Mouse (Mus musculus): Measurements from ENCODE around the gene Tcf7l1. TPM values are rescaled to one million over a fixed set of nuclear protein-coding genes. Genes with fewer than 3 reads are reported as not detected.

Tcf7l1 gene
- polyA plus RNA-seq, 1 experiment from 2014 or later: 7.8 TPM

GRCm38 (mm10) chr6:72714250-72714649 is 74.8 kb downstream of the Tcf7l1 start:
- Histone ChIP-seq H3K27me3 (ENCODE audit: control insufficient read depth, insufficient read depth, low read length) (no peaks in the 10 kb centered on the region), H3K27ac (replicated peaks; ENCODE audit: low read depth, low read length) (no peak overlapping the region), H3K9ac (replicated peaks; ENCODE audit: low read length) (no peak overlapping the region), H3K36me3 (ENCODE audit: control insufficient read depth, insufficient read depth, low read length) (no peaks in the 10 kb centered on the region), H3K4me2 (ENCODE audit: low read length) (no peak overlapping the region), H3K4me1 (ENCODE audit: control insufficient read depth, insufficient read depth, low read length) (peaks cover 22% of the 10 kb centered on the region), H3K4me3 (replicated peaks; ENCODE audit: low read depth, low read length) (no peak overlapping the region), H3K9me3 (ENCODE audit: control insufficient read depth, low read length) (no peaks in the 10 kb centered on the region)
- WGBS: 65% methylated on average over 9 of the region's 9 CpGs
- ATAC-seq (ENCODE audit: low FRiP score, low TSS enrichment): no peak
- no peak for DNase-seq

DNA sequence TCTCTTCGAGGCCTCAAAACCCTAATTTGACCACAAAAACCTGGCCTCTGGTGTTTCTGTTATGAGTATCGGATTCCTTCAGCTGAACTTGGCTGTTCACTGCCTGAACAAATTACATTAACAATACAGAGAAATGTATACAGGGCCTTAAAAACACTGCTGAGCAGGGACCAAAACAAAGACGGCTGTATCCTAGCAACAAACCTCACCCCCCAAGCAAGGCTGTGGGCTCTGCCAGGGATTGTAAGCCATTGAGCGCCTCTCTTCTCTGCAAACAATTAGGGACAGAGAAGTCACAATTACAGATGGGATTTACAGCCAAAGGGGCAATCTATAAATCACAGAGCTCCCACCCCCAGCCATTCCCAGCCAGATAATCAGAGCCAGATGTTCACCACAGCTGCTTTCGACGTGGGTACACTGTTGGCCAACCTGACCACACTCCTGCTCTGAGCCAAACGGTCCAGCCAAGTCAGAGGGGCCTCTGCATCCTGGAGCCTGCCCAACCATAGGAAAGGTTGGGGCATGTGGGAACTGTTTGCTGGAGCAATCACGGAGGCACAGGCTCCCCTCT is 77.5 kb downstream of the Tcf7l1 start:
- Histone ChIP-seq H3K27ac (replicated peaks; ENCODE audit: low read depth, low read length) (peak overlapping the region; percentile 68), H3K4me2 (ENCODE audit: low read length) (no peak overlapping the region), H3K9ac (replicated peaks; ENCODE audit: low read length) (no peak overlapping the region), H3K4me1 (ENCODE audit: control insufficient read depth, insufficient read depth, low read length) (peaks cover 22% of the 10 kb centered on the region), H3K27me3 (ENCODE audit: control insufficient read depth, insufficient read depth, low read length) (no peaks in the 10 kb centered on the region), H3K4me3 (replicated peaks; ENCODE audit: low read depth, low read length) (no peak overlapping the region), H3K36me3 (ENCODE audit: control insufficient read depth, insufficient read depth, low read length) (no peaks in the 10 kb centered on the region), H3K9me3 (ENCODE audit: control insufficient read depth, low read length) (no peaks in the 10 kb centered on the region)
- 3% methylated on average over 8 of the region's 8 CpGs for WGBS
- DNase-seq (peak; percentile 82), ATAC-seq (ENCODE audit: low FRiP score, low TSS enrichment) (peak; percentile 82)

DNA sequence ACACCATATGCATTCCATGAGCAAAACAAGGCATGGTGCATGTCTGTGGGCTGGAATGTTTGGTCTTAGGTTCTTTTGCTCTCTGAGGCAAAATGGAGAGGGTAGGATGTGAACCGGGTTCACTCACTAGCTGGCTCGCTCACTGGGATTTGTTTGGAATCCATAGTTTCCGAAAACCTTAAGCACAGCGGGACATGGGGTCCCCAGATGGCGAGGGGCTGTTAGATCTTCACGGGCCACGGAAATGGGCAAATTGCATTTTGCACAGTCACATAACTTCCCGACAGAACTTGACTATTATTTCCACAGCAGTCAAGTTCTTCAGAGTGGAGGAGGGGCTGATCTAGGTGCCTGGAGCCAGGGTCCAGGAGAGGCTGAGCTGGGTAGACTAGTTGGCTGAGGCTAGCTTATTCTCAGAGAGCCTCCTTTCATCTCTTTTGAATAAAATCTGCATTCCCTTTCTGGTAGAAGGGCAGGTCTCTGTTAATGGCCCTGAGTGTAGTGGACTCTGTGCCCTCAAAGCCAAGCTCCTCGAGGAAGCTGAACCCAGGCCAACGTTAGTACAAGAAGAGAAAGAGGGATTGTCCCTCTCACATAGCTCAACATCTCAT is 78.1 kb downstream of the Tcf7l1 start:
- Histone ChIP-seq H3K4me3 (replicated peaks; ENCODE audit: low read depth, low read length) (no peak overlapping the region), H3K27me3 (ENCODE audit: control insufficient read depth, insufficient read depth, low read length) (no peaks in the 10 kb centered on the region), H3K27ac (replicated peaks; ENCODE audit: low read depth, low read length) (peak overlapping the region; percentile 68), H3K4me1 (ENCODE audit: control insufficient read depth, insufficient read depth, low read length) (peaks cover 22% of the 10 kb centered on the region), H3K9me3 (ENCODE audit: control insufficient read depth, low read length) (no peaks in the 10 kb centered on the region), H3K4me2 (ENCODE audit: low read length) (no peak overlapping the region), H3K36me3 (ENCODE audit: control insufficient read depth, insufficient read depth, low read length) (no peaks in the 10 kb centered on the region), H3K9ac (replicated peaks; ENCODE audit: low read length) (no peak overlapping the region)
- DNase-seq (no peak), ATAC-seq (ENCODE audit: low FRiP score, low TSS enrichment) (peak; percentile 72)
- 51% methylated on average over 10 of the region's 10 CpGs for WGBS

- Histone ChIP-seq H3K4me3 (replicated peaks; ENCODE audit: low read depth, low read length) (no peak overlapping the region), H3K4me2 (ENCODE audit: low read length) (no peak overlapping the region), H3K9ac (replicated peaks; ENCODE audit: low read length) (no peak overlapping the region), H3K27ac (replicated peaks; ENCODE audit: low read depth, low read length) (no peak overlapping the region), H3K4me1 (ENCODE audit: control insufficient read depth, insufficient read depth, low read length) (no peaks in the 10 kb centered on the region), H3K27me3 (ENCODE audit: control insufficient read depth, insufficient read depth, low read length) (no peaks in the 10 kb centered on the region), H3K36me3 (ENCODE audit: control insufficient read depth, insufficient read depth, low read length) (no peaks in the 10 kb centered on the region), H3K9me3 (ENCODE audit: control insufficient read depth, low read length) (no peaks in the 10 kb centered on the region)
- DNase-seq (peak; percentile 66), ATAC-seq (ENCODE audit: low FRiP score, low TSS enrichment) (peak; percentile 72)
- 7% methylated on average over 5 of the region's 5 CpGs for WGBS
Observed at GRCm38 (mm10) chr6:72699467-72700126, 89.5 kb downstream of the Tcf7l1 start.

DNA sequence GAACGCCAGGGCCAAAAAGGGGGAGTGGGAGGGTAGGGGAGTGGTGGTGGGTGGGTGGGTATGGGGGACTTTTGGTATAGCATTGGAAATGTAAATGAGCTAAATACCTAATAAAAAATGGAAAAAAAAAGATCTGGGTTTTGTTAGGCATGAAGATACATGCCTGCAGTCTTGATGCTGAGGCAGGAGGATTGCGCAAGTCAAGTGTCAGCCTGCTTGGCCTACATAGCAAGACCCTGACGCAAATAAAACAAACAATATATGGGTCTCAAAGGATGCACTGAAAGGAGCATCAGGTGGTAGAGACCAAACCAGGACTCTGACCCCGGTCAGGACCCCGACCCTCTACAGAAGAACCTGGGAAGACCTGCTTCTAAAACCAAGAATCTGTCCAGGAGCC is 90.5 kb downstream of the Tcf7l1 start:
- ATAC-seq (ENCODE audit: low FRiP score, low TSS enrichment) (no peak), DNase-seq (no peak)
- no peak overlapping the region for H3K4me3 ChIP-seq (replicated peaks; ENCODE audit: low read depth, low read length)
- no peaks in the 10 kb centered on the region for H3K4me1 ChIP-seq (ENCODE audit: control insufficient read depth, insufficient read depth, low read length)
- WGBS: 96% methylated on average over 5 of the region's 5 CpGs
- H3K4me2 ChIP-seq (ENCODE audit: low read length): no peak overlapping the region
- no peak overlapping the region for H3K27ac ChIP-seq (replicated peaks; ENCODE audit: low read depth, low read length)
- no peaks in the 10 kb centered on the region for H3K27me3 ChIP-seq (ENCODE audit: control insufficient read depth, insufficient read depth, low read length)
- no peaks in the 10 kb centered on the region for H3K9me3 ChIP-seq (ENCODE audit: control insufficient read depth, low read length)
- no peaks in the 10 kb centered on the region for H3K36me3 ChIP-seq (ENCODE audit: control insufficient read depth, insufficient read depth, low read length)
- no peak overlapping the region for H3K9ac ChIP-seq (replicated peaks; ENCODE audit: low read length)

- no peaks in the 10 kb centered on the region for H3K27me3 ChIP-seq (ENCODE audit: control insufficient read depth, insufficient read depth, low read length)
- DNase-seq (no peak), ATAC-seq (ENCODE audit: low FRiP score, low TSS enrichment) (no peak)
- no peaks in the 10 kb centered on the region for H3K4me1 ChIP-seq (ENCODE audit: control insufficient read depth, insufficient read depth, low read length)
- no peak overlapping the region for H3K4me2 ChIP-seq (ENCODE audit: low read length)
- no peaks in the 10 kb centered on the region for H3K9me3 ChIP-seq (ENCODE audit: control insufficient read depth, low read length)
- H3K27ac ChIP-seq (replicated peaks; ENCODE audit: low read depth, low read length): no peak overlapping the region
- no peaks in the 10 kb centered on the region for H3K36me3 ChIP-seq (ENCODE audit: control insufficient read depth, insufficient read depth, low read length)
- 48% methylated on average over 11 of the region's 11 CpGs for WGBS
- H3K4me3 ChIP-seq (replicated peaks; ENCODE audit: low read depth, low read length): no peak overlapping the region
- no peak overlapping the region for H3K9ac ChIP-seq (replicated peaks; ENCODE audit: low read length)
Observed at GRCm38 (mm10) chr6:72696601-72697335, 92.3 kb downstream of the Tcf7l1 start.

DNA sequence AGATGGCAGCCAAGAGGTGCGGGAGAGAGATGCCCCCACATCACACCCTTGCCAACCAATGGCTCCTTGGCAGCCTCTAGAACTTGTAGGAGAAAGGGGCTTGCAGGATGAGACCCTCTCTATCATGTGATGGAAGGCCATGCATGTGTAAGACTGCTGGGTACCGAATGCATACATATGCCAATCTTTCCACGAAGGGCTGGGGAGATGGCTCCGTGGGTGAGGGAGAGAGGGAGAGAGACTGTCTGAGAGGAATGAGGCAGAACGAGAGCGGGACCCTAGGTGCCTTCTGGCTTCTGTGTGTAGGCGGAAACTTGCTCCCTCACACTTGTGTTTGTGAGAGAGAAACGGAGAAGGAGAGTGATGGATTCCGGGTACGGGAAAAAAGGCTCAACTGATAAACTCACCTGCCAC is 94.3 kb downstream of the Tcf7l1 start:
- no peak overlapping the region for H3K4me2 ChIP-seq (ENCODE audit: low read length)
- H3K4me3 ChIP-seq (replicated peaks; ENCODE audit: low read depth, low read length): no peak overlapping the region
- H3K9ac ChIP-seq (replicated peaks; ENCODE audit: low read length): no peak overlapping the region
- H3K9me3 ChIP-seq (ENCODE audit: control insufficient read depth, low read length): no peaks in the 10 kb centered on the region
- no peaks in the 10 kb centered on the region for H3K36me3 ChIP-seq (ENCODE audit: control insufficient read depth, insufficient read depth, low read length)
- no peak for ATAC-seq (ENCODE audit: low FRiP score, low TSS enrichment)
- H3K27ac ChIP-seq (replicated peaks; ENCODE audit: low read depth, low read length): no peak overlapping the region
- H3K27me3 ChIP-seq (ENCODE audit: control insufficient read depth, insufficient read depth, low read length): no peaks in the 10 kb centered on the region
- H3K4me1 ChIP-seq (ENCODE audit: control insufficient read depth, insufficient read depth, low read length): no peaks in the 10 kb centered on the region
- 82% methylated on average over 10 of the region's 10 CpGs for WGBS
- no peak for DNase-seq

DNA sequence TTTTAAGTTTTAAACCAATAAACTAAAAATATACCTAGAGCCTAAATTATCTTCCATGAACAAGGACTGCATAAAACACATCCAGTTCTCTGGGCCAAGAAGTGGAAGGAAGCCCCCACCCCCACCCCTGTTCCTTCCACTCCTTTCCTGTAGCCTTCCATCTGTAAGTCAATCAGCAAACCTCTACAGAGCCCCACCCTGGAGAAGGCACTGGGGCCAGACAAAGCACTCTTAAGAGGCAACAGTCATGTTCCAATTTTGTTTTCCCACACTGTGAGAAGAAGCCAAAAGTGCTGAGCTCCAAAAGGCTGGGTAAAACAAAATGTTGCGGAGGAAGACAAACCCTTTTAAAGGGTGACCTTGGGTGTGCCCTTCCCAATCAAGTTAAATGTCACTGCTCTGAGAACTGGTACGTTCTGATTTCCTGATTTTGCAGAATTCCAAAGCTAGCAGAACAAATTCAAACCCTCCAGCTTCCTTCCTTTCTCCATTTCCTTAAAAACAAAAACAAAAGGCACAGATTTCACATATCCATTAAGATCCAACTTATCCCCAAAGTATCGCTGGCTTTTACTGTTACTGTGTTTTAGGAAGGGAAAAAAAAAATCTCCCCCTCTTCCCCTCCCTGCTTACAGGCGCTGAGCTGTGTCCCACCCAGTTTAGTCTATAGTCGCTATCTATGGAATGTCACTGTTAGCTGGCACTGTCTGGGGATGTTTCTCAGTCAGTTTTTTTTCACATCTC is 94.8 kb downstream of the Tcf7l1 start:
- Histone ChIP-seq H3K4me1 (ENCODE audit: control insufficient read depth, insufficient read depth, low read length) (no peaks in the 10 kb centered on the region), H3K36me3 (ENCODE audit: control insufficient read depth, insufficient read depth, low read length) (no peaks in the 10 kb centered on the region), H3K9me3 (ENCODE audit: control insufficient read depth, low read length) (no peaks in the 10 kb centered on the region), H3K27ac (replicated peaks; ENCODE audit: low read depth, low read length) (no peak overlapping the region), H3K4me2 (ENCODE audit: low read length) (no peak overlapping the region), H3K4me3 (replicated peaks; ENCODE audit: low read depth, low read length) (no peak overlapping the region), H3K27me3 (ENCODE audit: control insufficient read depth, insufficient read depth, low read length) (no peaks in the 10 kb centered on the region), H3K9ac (replicated peaks; ENCODE audit: low read length) (no peak overlapping the region)
- DNase-seq (no peak), ATAC-seq (ENCODE audit: low FRiP score, low TSS enrichment) (no peak)
- WGBS: 76% methylated on average over 5 of the region's 5 CpGs

Measured in midbrain, embryonic 14.5 days (tissue).